ENCODE assay signal across 7 mouse cellular contexts in genomic region chr2:178078166-178078717, GRCm38 (mm10). TPM values are rescaled to one million over a fixed set of nuclear protein-coding genes. Genes with fewer than 3 reads are reported as not detected.
DNase-seq lines count a peak whose midpoint lies in the region; ATAC-seq and TF ChIP-seq lines count a peak whose summit lies in the region.
"Not testable (repeated sequence)": the region's sequence is repeated elsewhere in the genome, so short reads cannot be mapped to it uniquely, and the experiment has no call there.

Gene Zfp931, minus strand, starts transcription at chr2:178078476.

- H3K4me3 ChIP-seq in forebrain, embryonic 15.5 days, result peak within 1 kb of the TSS; percentile 44
- H3K4me3 ChIP-seq in heart, embryonic 16.5 days (ENCODE audit: low read length), result peak within 1 kb of the TSS; percentile 53
- peak within 1 kb of the TSS; percentile 49 for H3K4me3 ChIP-seq in kidney, adult 2 months (ENCODE audit: insufficient read depth, low read depth, low read length)
- peak within 1 kb of the TSS; percentile 36 for H3K4me3 ChIP-seq in lung, embryonic 14.5 days (ENCODE audit: low read depth, low read length)
- peak within 1 kb of the TSS; percentile 29 for H3K4me3 ChIP-seq in neural tube, embryonic 11.5 days (ENCODE audit: low read depth, low read length)

- peak within 1 kb of the TSS; percentile 41; the same call in 1 of the 2 replicates for H3K9ac ChIP-seq in forebrain, embryonic 15.5 days (replicated peaks)
- peak within 1 kb of the TSS; percentile 57 for H3K9ac ChIP-seq in heart, embryonic 16.5 days (ENCODE audit: low read length)
- H3K9ac ChIP-seq in lung, embryonic 14.5 days; neural tube, embryonic 11.5 days (ENCODE audit: low read length): not testable (repeated sequence)

- H3K27ac ChIP-seq in forebrain, embryonic 15.5 days (replicated peaks); heart, embryonic 16.5 days (ENCODE audit: low read length); kidney, adult 2 months (ENCODE audit: insufficient read depth, low read depth, low read length); lung, embryonic 14.5 days (ENCODE audit: low read depth); neural tube, embryonic 11.5 days (ENCODE audit: low read depth, low read length): not testable (repeated sequence)

- ATAC-seq in forebrain, embryonic 15.5 days (replicated peaks); heart, embryonic 16.5 days (replicated peaks; ENCODE audit: extremely low read depth, insufficient read depth, low FRiP score); lung, embryonic 14.5 days (ENCODE audit: insufficient read depth); neural tube, embryonic 11.5 days (ENCODE audit: insufficient read depth, low FRiP score, low TSS enrichment): not testable (repeated sequence)

- TF ChIP-seq POLR2A in kidney, adult 2 months (IDR thresholded peaks at IDR 0.05; ENCODE audit: low read depth, low read length), result not testable (repeated sequence)

- DNase-seq in cerebellum, adult 11 months, result peak; percentile 22
- DNase-seq in kidney, adult 2 months, result peak; percentile 49
- DNase-seq in left cerebral cortex, postnatal 10 days (ENCODE audit: extremely low spot score in 1 of 2, low spot score in 2 of 2); lung, embryonic 14.5 days; neural tube, embryonic 11.5 days (ENCODE audit: low spot score): not testable (repeated sequence)

- TF ChIP-seq CTCF in kidney, adult 2 months (conservative IDR thresholded peaks at IDR 0.05; ENCODE audit: insufficient read depth, insufficient read length, low read depth, low read length); lung, embryonic 14.5 days (IDR thresholded peaks at IDR 0.05; ENCODE audit: low read depth): not testable (repeated sequence)

- H3K9me3 ChIP-seq in forebrain, embryonic 15.5 days; heart, embryonic 16.5 days (replicated peaks; ENCODE audit: control insufficient read depth, low read length); lung, embryonic 14.5 days (ENCODE audit: low read depth, low read length); neural tube, embryonic 11.5 days (ENCODE audit: control insufficient read depth, low read length): not testable (repeated sequence)

- intact Hi-C loops in left cerebral cortex, postnatal 10 days (cut with DNase I), result not testable (repeated sequence)

- H3K4me2 ChIP-seq in forebrain, embryonic 15.5 days (replicated peaks), result peak within 1 kb of the TSS; percentile 47
- H3K4me2 ChIP-seq in heart, embryonic 16.5 days (ENCODE audit: low read depth, low read length), result peak within 1 kb of the TSS; percentile 56
- H3K4me2 ChIP-seq in lung, embryonic 14.5 days, result peak within 1 kb of the TSS; percentile 43; the same call in 1 of the 2 replicates
- H3K4me2 ChIP-seq in neural tube, embryonic 11.5 days (ENCODE audit: low read depth), result peak within 1 kb of the TSS; percentile 40

- H3K36me3 ChIP-seq in forebrain, embryonic 15.5 days; heart, embryonic 16.5 days (ENCODE audit: control insufficient read depth, insufficient read depth); kidney, adult 2 months (ENCODE audit: control insufficient read depth, insufficient read depth, low read length); lung, embryonic 14.5 days (ENCODE audit: insufficient read depth); neural tube, embryonic 11.5 days (ENCODE audit: control insufficient read depth, insufficient read depth, low read length): not testable (repeated sequence)

- H3K4me1 ChIP-seq in forebrain, embryonic 15.5 days; heart, embryonic 16.5 days (ENCODE audit: control insufficient read depth, insufficient read depth, low read length); kidney, adult 2 months (ENCODE audit: control insufficient read depth, insufficient read depth, low read length); lung, embryonic 14.5 days (ENCODE audit: insufficient read depth); neural tube, embryonic 11.5 days (ENCODE audit: control insufficient read depth, insufficient read depth, low read length): not testable (repeated sequence)

- H3K27me3 ChIP-seq in forebrain, embryonic 15.5 days; heart, embryonic 16.5 days (ENCODE audit: control insufficient read depth, insufficient read depth, low read length); kidney, adult 2 months (replicated peaks; ENCODE audit: control insufficient read depth, insufficient read depth, low read length); lung, embryonic 14.5 days (ENCODE audit: insufficient read depth, low read length); neural tube, embryonic 11.5 days (ENCODE audit: control insufficient read depth, insufficient read depth, low read length): not testable (repeated sequence)

- WGBS in forebrain, embryonic 15.5 days, result 0% methylated on average over 9 of the region's 14 CpGs
- WGBS in heart, embryonic 16.5 days, result 0% methylated on average over 2 of the region's 14 CpGs
- WGBS in kidney, adult 2 months, result 0% methylated on average over 4 of the region's 14 CpGs
- WGBS in lung, embryonic 14.5 days, result 0% methylated on average over 2 of the region's 14 CpGs
- 0% methylated on average over 2 of the region's 14 CpGs for WGBS in neural tube, embryonic 11.5 days

RNA-seq across cellular contexts. Expression of gene Zfp931, which starts in this region (rescaled TPM):
- 13.4 TPM in 2 replicates for polyA plus RNA-seq in forebrain, embryonic 15.5 days (2015; fragmentation: Nextera tagmentation; extraction: Ambion mirVana)
- 14.0 and 14.3 TPM in 2 replicates for polyA plus RNA-seq in heart, embryonic 16.5 days (2015; fragmentation: Nextera tagmentation; extraction: Ambion mirVana)
- polyA plus RNA-seq in kidney, adult 2 months (2012; rRNA removed), result 2.3 and 3.2 TPM in 2 replicates
- 10 to 100 TPM; 14.0 to 17.1 TPM for total RNA-seq in left cerebral cortex, postnatal 10 days (2021)
- 18.5 and 19.5 TPM in 2 replicates for polyA plus RNA-seq in lung, embryonic 14.5 days (2014; fragmentation: Nextera tagmentation; extraction: Ambion mirVana)
- 11.6 and 11.7 TPM in 2 replicates for polyA plus RNA-seq in neural tube, embryonic 11.5 days (2014; fragmentation: Nextera tagmentation; extraction: Ambion mirVana)
